ENCODE assay signal across 25 mouse cellular contexts in genomic region chr9:90434902-90435301, GRCm38 (mm10).
A peak's percentile ranks its signal among the peaks of the same experiment; 100 is the strongest.
DNase-seq lines count a peak whose midpoint lies in the region; ATAC-seq and TF ChIP-seq lines count a peak whose summit lies in the region.
"Had no signal": no experiment of that assay in that cellular context is flagged by ENCODE, and none has a peak within 500 bp of the region (broad histone marks: within the 10 kb centered on the region; RNA-seq: fewer than 3 reads in every experiment).

No protein-coding gene starts in this region.

- H3K9ac ChIP-seq in kidney, embryonic 14.5 days (ENCODE audit: low read depth, low read length): no peak overlapping the region
- no peak overlapping the region for H3K9ac ChIP-seq in kidney, embryonic 16.5 days (replicated peaks; ENCODE audit: low read length)
- no peak overlapping the region for H3K9ac ChIP-seq in liver, embryonic 11.5 days (ENCODE audit: low read depth, low read length)
- H3K9ac ChIP-seq in midbrain, postnatal 0 days (replicated peaks; ENCODE audit: low read length, poor library complexity, severe bottlenecking): no peak overlapping the region
- H3K9ac ChIP-seq: embryonic facial prominence, embryonic 13.5 days; embryonic facial prominence, embryonic 15.5 days; forebrain, embryonic 12.5 days had no signal

- H3K36me3 ChIP-seq in kidney, embryonic 14.5 days (ENCODE audit: control insufficient read depth, insufficient read depth, low read length): no peaks in the 10 kb centered on the region
- no peaks in the 10 kb centered on the region for H3K36me3 ChIP-seq in kidney, embryonic 16.5 days (ENCODE audit: insufficient read depth, low read length)
- no peaks in the 10 kb centered on the region for H3K36me3 ChIP-seq in liver, embryonic 11.5 days (ENCODE audit: control insufficient read depth, insufficient read depth, low read length)
- H3K36me3 ChIP-seq in midbrain, postnatal 0 days (ENCODE audit: insufficient read depth, low read length): no peaks in the 10 kb centered on the region
- H3K36me3 ChIP-seq: embryonic facial prominence, embryonic 13.5 days; embryonic facial prominence, embryonic 15.5 days; forebrain, embryonic 10.5 days; forebrain, embryonic 12.5 days had no signal

- peak; percentile 64; the same call in 1 of the 2 replicates for ATAC-seq in kidney, embryonic 14.5 days (ENCODE audit: low FRiP score, low TSS enrichment)
- no peak for ATAC-seq in kidney, embryonic 16.5 days (ENCODE audit: low FRiP score, low TSS enrichment)
- peak; percentile 51 for ATAC-seq in liver, embryonic 11.5 days (replicated peaks; ENCODE audit: low FRiP score)
- ATAC-seq in megakaryocyte progenitor cell, adult 5-6 weeks (replicated peaks; ENCODE audit: poor library complexity): 0 out of 2 replicates have a peak, but pooled peaks have one; percentile 5
- ATAC-seq in midbrain, postnatal 0 days (ENCODE audit: low FRiP score): no peak
- ATAC-seq: forebrain, embryonic 14.5 days; forebrain, embryonic 16.5 days had no signal

- H3K27ac ChIP-seq in kidney, embryonic 14.5 days (ENCODE audit: low read depth, low read length): no peak overlapping the region
- H3K27ac ChIP-seq in kidney, embryonic 16.5 days (ENCODE audit: low read length): no peak overlapping the region
- no peak overlapping the region for H3K27ac ChIP-seq in liver, embryonic 11.5 days (ENCODE audit: low read depth, low read length)
- no peak overlapping the region for H3K27ac ChIP-seq in midbrain, postnatal 0 days (ENCODE audit: low read depth, low read length)
- H3K27ac ChIP-seq: embryonic facial prominence, embryonic 13.5 days; embryonic facial prominence, embryonic 15.5 days; forebrain, embryonic 10.5 days; forebrain, embryonic 12.5 days had no signal

- H3K4me3 ChIP-seq in kidney, embryonic 14.5 days (ENCODE audit: low read length): no peak overlapping the region
- no peak overlapping the region for H3K4me3 ChIP-seq in kidney, embryonic 16.5 days (ENCODE audit: low read length)
- no peak overlapping the region for H3K4me3 ChIP-seq in liver, embryonic 11.5 days (ENCODE audit: low read depth, low read length)
- no peak overlapping the region for H3K4me3 ChIP-seq in midbrain, postnatal 0 days (ENCODE audit: low read depth, low read length)
- H3K4me3 ChIP-seq: embryonic facial prominence, embryonic 13.5 days; embryonic facial prominence, embryonic 15.5 days; erythroblast, embryonic 14.5 days; forebrain, embryonic 10.5 days; forebrain, embryonic 12.5 days had no signal

- H3K9me3 ChIP-seq in kidney, embryonic 14.5 days (ENCODE audit: control insufficient read depth, low read length): no peaks in the 10 kb centered on the region
- H3K9me3 ChIP-seq in kidney, embryonic 16.5 days (ENCODE audit: low read length): no peaks in the 10 kb centered on the region
- H3K9me3 ChIP-seq in liver, embryonic 11.5 days (ENCODE audit: control insufficient read depth, low read length): no peaks in the 10 kb centered on the region
- no peaks in the 10 kb centered on the region for H3K9me3 ChIP-seq in midbrain, postnatal 0 days (ENCODE audit: low read length)
- H3K9me3 ChIP-seq: embryonic facial prominence, embryonic 13.5 days; embryonic facial prominence, embryonic 15.5 days; forebrain, embryonic 10.5 days; forebrain, embryonic 12.5 days had no signal

- no peaks in the 10 kb centered on the region for H3K27me3 ChIP-seq in kidney, embryonic 14.5 days (ENCODE audit: control insufficient read depth, insufficient read depth, low read length)
- H3K27me3 ChIP-seq in kidney, embryonic 16.5 days (ENCODE audit: insufficient read depth, low read length): no peaks in the 10 kb centered on the region
- no peaks in the 10 kb centered on the region for H3K27me3 ChIP-seq in liver, embryonic 11.5 days (replicated peaks; ENCODE audit: control insufficient read depth, insufficient read depth, low read length)
- no peaks in the 10 kb centered on the region for H3K27me3 ChIP-seq in midbrain, postnatal 0 days (ENCODE audit: insufficient read depth, low read length)
- H3K27me3 ChIP-seq: embryonic facial prominence, embryonic 13.5 days; embryonic facial prominence, embryonic 15.5 days; forebrain, embryonic 12.5 days had no signal

- no peak overlapping the region for H3K4me2 ChIP-seq in kidney, embryonic 14.5 days (replicated peaks; ENCODE audit: low read depth, low read length)
- H3K4me2 ChIP-seq in kidney, embryonic 16.5 days (replicated peaks; ENCODE audit: low read depth, low read length): no peak overlapping the region
- no peak overlapping the region for H3K4me2 ChIP-seq in liver, embryonic 11.5 days
- no peak overlapping the region for H3K4me2 ChIP-seq in midbrain, postnatal 0 days (ENCODE audit: low read depth, low read length, poor library complexity, severe bottlenecking)
- H3K4me2 ChIP-seq: embryonic facial prominence, embryonic 13.5 days; embryonic facial prominence, embryonic 15.5 days; forebrain, embryonic 12.5 days had no signal

- TF ChIP-seq CTCF in midbrain, postnatal 0 days (IDR thresholded peaks at IDR 0.05): no peak

- H3K4me1 ChIP-seq in kidney, embryonic 14.5 days (ENCODE audit: control insufficient read depth, insufficient read depth, low read length): no peaks in the 10 kb centered on the region
- no peaks in the 10 kb centered on the region for H3K4me1 ChIP-seq in kidney, embryonic 16.5 days (ENCODE audit: insufficient read depth, low read length)
- H3K4me1 ChIP-seq in liver, embryonic 11.5 days (replicated peaks; ENCODE audit: control insufficient read depth, insufficient read depth, low read length): no peaks in the 10 kb centered on the region
- H3K4me1 ChIP-seq in midbrain, postnatal 0 days (ENCODE audit: insufficient read depth, low read length): no peaks in the 10 kb centered on the region
- H3K4me1 ChIP-seq: embryonic facial prominence, embryonic 13.5 days; embryonic facial prominence, embryonic 15.5 days; forebrain, embryonic 10.5 days; forebrain, embryonic 12.5 days had no signal

- WGBS in kidney, embryonic 14.5 days: 26% methylated on average over 4 of the region's 4 CpGs
- WGBS in kidney, embryonic 16.5 days: 24% methylated on average over 4 of the region's 4 CpGs
- 34% methylated on average over 4 of the region's 4 CpGs for WGBS in liver, embryonic 11.5 days
- 40% methylated on average over 4 of the region's 4 CpGs for WGBS in midbrain, postnatal 0 days

- DNase-seq in liver, embryonic 11.5 days (ENCODE audit: low spot score): no peak
- DNase-seq in liver (no peak), 416B (ENCODE audit: low read depth) (peak; percentile 8)
- no peak for DNase-seq in embryo, embryonic 10 days (ENCODE audit: low spot score)
- no peak for DNase-seq in midbrain, postnatal 0 days (ENCODE audit: low spot score)
- DNase-seq: adrenal gland, adult 2 months; adrenal gland, postnatal 10 days; adrenal gland, postnatal 25 days; cerebellum, adult 11 months; cerebellum, adult 18-20 months; cerebellum, adult 8-10 months; cerebellum, adult 9-11 months; cerebellum, postnatal 14 days; cerebellum, postnatal 36 days; embryo, embryonic 11 days had no signal

Comparison
In these comparisons a context has a peak if more than half of its experiments do, and no peak if none do; other contexts are left out.
1. ATAC-seq: peak in kidney, embryonic 14.5 days (single experiment), liver, embryonic 11.5 days (single experiment) and megakaryocyte progenitor cell, adult 5-6 weeks (single experiment); none in kidney, embryonic 16.5 days (single experiment) and midbrain, postnatal 0 days (single experiment).